9 mouse cellular contexts compared by ENCODE assay signal in genomic region chr8:47411994-47412695, GRCm38 (mm10). TPM values are rescaled to one million over a fixed set of nuclear protein-coding genes. Genes with fewer than 3 reads are reported as not detected.
A peak's percentile ranks its signal among the peaks of the same experiment; 100 is the strongest.
DNase-seq lines count a peak whose midpoint lies in the region; ATAC-seq and TF ChIP-seq lines count a peak whose summit lies in the region.
"Had no signal": no experiment of that assay in that cellular context is flagged by ENCODE, and none has a peak within 500 bp of the region (broad histone marks: within the 10 kb centered on the region; RNA-seq: fewer than 3 reads in every experiment).

No protein-coding gene starts in this region.

- H3K4me3 ChIP-seq in layer of hippocampus, adult 2 months, result peak overlapping the region; percentile 93
- H3K4me3 ChIP-seq in forebrain, embryonic 10.5 days, result peak overlapping the region; percentile 76
- peak overlapping the region; percentile 67 for H3K4me3 ChIP-seq in intestine, embryonic 15.5 days (replicated peaks)
- H3K4me3 ChIP-seq in lung, adult 2 months (replicated peaks; ENCODE audit: extremely low read depth, low read depth, low read length), result peak overlapping the region; percentile 72

- peak overlapping the region; percentile 95 for H3K4me2 ChIP-seq in intestine, embryonic 15.5 days (replicated peaks)

- no peak for DNase-seq in layer of hippocampus, adult 2 months (ENCODE audit: low spot score in 2 of 2)
- no peak for DNase-seq in layer of hippocampus, postnatal 25 days (ENCODE audit: extremely low spot score in 1 of 2, low spot score in 1 of 2)
- DNase-seq in forebrain, embryonic 10.5 days (ENCODE audit: extremely low spot score, low spot score), result peak; percentile 36
- peak; percentile 25 for DNase-seq in lung, adult 2 months
- peak; percentile 38 for DNase-seq in urinary bladder, postnatal 14 days (ENCODE audit: low spot score)
- no peak for DNase-seq in ovary, adult 18-20 months (ENCODE audit: low spot score)

- peaks cover 97% of the 10 kb centered on the region for H3K27me3 ChIP-seq in forebrain, embryonic 10.5 days (ENCODE audit: poor library complexity, severe bottlenecking)
- H3K27me3 ChIP-seq in intestine, embryonic 15.5 days (replicated peaks), result peaks cover 19% of the 10 kb centered on the region

- no peaks in the 10 kb centered on the region for H3K9me3 ChIP-seq in forebrain, embryonic 10.5 days
- no peaks in the 10 kb centered on the region for H3K9me3 ChIP-seq in intestine, embryonic 15.5 days

- peak; percentile 77 for ATAC-seq in intestine, embryonic 15.5 days
- no peak for ATAC-seq in granulocyte monocyte progenitor cell, adult 5-6 weeks (replicated peaks; ENCODE audit: poor library complexity, severe bottlenecking)

- no peak for TF ChIP-seq POLR2A in lung, adult 2 months (IDR thresholded peaks at IDR 0.05; ENCODE audit: borderline replicate concordance, extremely low read depth, low read depth, low read length)

- H3K27ac ChIP-seq in layer of hippocampus, adult 2 months, result peak overlapping the region; percentile 95
- H3K27ac ChIP-seq in forebrain, embryonic 10.5 days, result peak overlapping the region; percentile 81; the same call in 1 of the 2 replicates
- no peak overlapping the region for H3K27ac ChIP-seq in intestine, embryonic 15.5 days

- H3K9ac ChIP-seq in intestine, embryonic 15.5 days, result peak overlapping the region; percentile 65

- H3K4me1 ChIP-seq in forebrain, embryonic 10.5 days, result peaks cover 53% of the 10 kb centered on the region
- peaks cover 19% of the 10 kb centered on the region for H3K4me1 ChIP-seq in intestine, embryonic 15.5 days (replicated peaks)
- H3K4me1 ChIP-seq in lung, adult 2 months (ENCODE audit: control insufficient read depth, insufficient read depth, low read length), result 0 out of 2 replicates have a peak, but pooled peaks cover 4% of the 10 kb centered on the region

- WGBS in forebrain, embryonic 10.5 days, result under 1% methylated on average over 43 of the region's 43 CpGs
- WGBS in intestine, embryonic 15.5 days, result under 1% methylated on average over 43 of the region's 43 CpGs
- WGBS in lung, adult 2 months, result 5% methylated on average over 43 of the region's 43 CpGs

- no peaks in the 10 kb centered on the region for H3K36me3 ChIP-seq in forebrain, embryonic 10.5 days (replicated peaks)
- H3K36me3 ChIP-seq in intestine, embryonic 15.5 days, result no peaks in the 10 kb centered on the region
- H3K36me3 ChIP-seq: G1E had no signal

- TF ChIP-seq CTCF in layer of hippocampus, adult 2 months (conservative IDR thresholded peaks at IDR 0.05), result no peak; the same call in 1 of the 2 replicates
- no peak for TF ChIP-seq CTCF in lung, adult 2 months (IDR thresholded peaks at IDR 0.05; ENCODE audit: insufficient read depth, low read length)

RNA-seq across cellular contexts. Expression of gene Stox2, which starts 34.0 kb away (rescaled TPM):
- total RNA-seq in layer of hippocampus, adult 2 months (2021), result 10 to 100 TPM; 85.3 to 86.3 TPM
- 10 to 100 TPM; 72.0 to 89.5 TPM for total RNA-seq in layer of hippocampus, postnatal 25 days (2021)
- polyA plus RNA-seq in forebrain, embryonic 10.5 days (2016; fragmentation: Nextera tagmentation; extraction: Ambion mirVana), result 20.0 and 25.1 TPM in 2 replicates
- polyA plus RNA-seq in intestine, embryonic 15.5 days (2015; fragmentation: Nextera tagmentation; extraction: Ambion mirVana), result 7.9 and 8.1 TPM in 2 replicates
- polyA plus RNA-seq in lung, adult 2 months (2012; rRNA removed), result 2.5 and 3.8 TPM in 2 replicates
- 2.4 and 3.2 TPM in 2 replicates for total RNA-seq in granulocyte monocyte progenitor cell, adult 5-6 weeks (2014; fragmentation: Nextera tagmentation)
- total RNA-seq in granulocyte monocyte progenitor cell, adult 5-6 weeks (2017), result 1.0 and 1.9 TPM in 2 replicates
- polyA plus RNA-seq: G1E had no signal

Comparison
In these comparisons a context has a peak if more than half of its experiments do, and no peak if none do; other contexts are left out.
1. DNase-seq: peak in forebrain, embryonic 10.5 days (single experiment), lung, adult 2 months (single experiment) and urinary bladder, postnatal 14 days (single experiment); none in layer of hippocampus, adult 2 months (0 of 2), layer of hippocampus, postnatal 25 days (0 of 2) and ovary, adult 18-20 months (single experiment).
2. RNA of gene Stox2, which starts 34.0 kb away (total RNA-seq): 72.0 to 89.5 TPM in layer of hippocampus, postnatal 25 days and 85.3 to 86.3 TPM in layer of hippocampus, adult 2 months; 1.0 to 3.2 TPM in granulocyte monocyte progenitor cell, adult 5-6 weeks; every median in the first group is over 10 times any median in the second.
3. Peak in every context shown above with its lines, with median percentiles within 50 percentile points of each other: H3K4me3 ChIP-seq.